Mouse (Mus musculus): ENCODE measurements around the gene Fgfr2.

Gene Fgfr2

DNA sequence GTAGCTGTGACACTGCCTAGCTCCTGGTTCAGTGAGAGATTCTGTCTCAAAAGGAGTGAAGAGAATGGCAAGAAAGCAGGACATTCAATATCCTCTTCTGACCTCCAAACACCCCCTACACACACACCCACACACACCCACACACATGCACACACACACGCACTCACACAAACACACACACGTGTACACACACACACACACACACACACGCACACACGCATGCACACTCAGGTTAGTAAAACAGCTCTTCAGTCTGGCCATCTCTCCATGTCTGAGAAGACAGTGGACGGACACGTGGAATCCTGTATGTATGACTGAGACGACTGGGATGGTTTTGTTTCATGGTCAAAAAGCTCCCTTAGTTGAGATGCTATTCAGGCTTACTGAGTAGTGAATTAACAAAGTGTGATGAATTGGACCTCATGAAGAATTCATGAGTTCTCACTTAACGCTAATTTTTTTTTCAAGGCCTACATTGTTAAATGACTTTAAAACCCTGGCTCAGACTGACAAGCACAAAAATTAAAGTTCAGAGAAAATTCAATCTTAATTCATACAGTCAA lies 2737.3 kb downstream of the Fgfr2 start:
- DNase-seq (ENCODE audit: low read depth) = no peak

- no peak for DNase-seq (ENCODE audit: low read depth)
Observed at GRCm38 (mm10) chr7:130382126-130382525, 2741.0 kb downstream of the Fgfr2 start.

GRCm38 (mm10) chr7:130381387-130381951 lies 2741.7 kb downstream of the Fgfr2 start:
- no peak for DNase-seq (ENCODE audit: low read depth)

- no peak for DNase-seq (ENCODE audit: low read depth)
Observed at GRCm38 (mm10) chr7:130380769-130381355, 2742.3 kb downstream of the Fgfr2 start.

- no peak for DNase-seq (ENCODE audit: low read depth)
Observed at GRCm38 (mm10) chr7:130380367-130380766, 2742.8 kb downstream of the Fgfr2 start.

GRCm38 (mm10) chr7:130379886-130380285 lies 2743.3 kb downstream of the Fgfr2 start:
- DNase-seq (ENCODE audit: low read depth) = no peak

- no peak for DNase-seq (ENCODE audit: low read depth)
Observed at GRCm38 (mm10) chr7:130378308-130378707, 2744.8 kb downstream of the Fgfr2 start.

DNA sequence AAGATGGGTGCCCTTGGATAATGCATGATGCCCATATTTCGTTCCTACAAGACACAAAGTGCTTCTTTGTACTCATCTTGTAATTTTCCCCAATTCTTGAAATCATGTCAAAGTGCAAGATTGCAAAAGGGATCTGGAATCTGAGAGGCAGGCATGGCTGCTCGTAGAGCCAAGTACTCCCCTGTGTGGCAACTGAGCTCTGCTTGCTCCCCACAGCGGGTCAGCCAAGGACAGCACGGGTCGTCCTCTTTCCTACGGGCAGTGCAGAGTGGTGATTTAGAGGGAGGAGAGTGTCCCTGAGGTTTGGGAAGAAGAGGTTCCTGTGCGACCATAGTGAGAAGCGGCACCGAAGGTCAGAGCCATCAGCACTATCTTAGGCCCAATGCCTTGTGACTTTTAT lies 2748.8 kb downstream of the Fgfr2 start:
- DNase-seq (ENCODE audit: low read depth) = no peak

- no peak for DNase-seq (ENCODE audit: low read depth)
Observed at GRCm38 (mm10) chr7:130368827-130369641, 2754.1 kb downstream of the Fgfr2 start.

DNA sequence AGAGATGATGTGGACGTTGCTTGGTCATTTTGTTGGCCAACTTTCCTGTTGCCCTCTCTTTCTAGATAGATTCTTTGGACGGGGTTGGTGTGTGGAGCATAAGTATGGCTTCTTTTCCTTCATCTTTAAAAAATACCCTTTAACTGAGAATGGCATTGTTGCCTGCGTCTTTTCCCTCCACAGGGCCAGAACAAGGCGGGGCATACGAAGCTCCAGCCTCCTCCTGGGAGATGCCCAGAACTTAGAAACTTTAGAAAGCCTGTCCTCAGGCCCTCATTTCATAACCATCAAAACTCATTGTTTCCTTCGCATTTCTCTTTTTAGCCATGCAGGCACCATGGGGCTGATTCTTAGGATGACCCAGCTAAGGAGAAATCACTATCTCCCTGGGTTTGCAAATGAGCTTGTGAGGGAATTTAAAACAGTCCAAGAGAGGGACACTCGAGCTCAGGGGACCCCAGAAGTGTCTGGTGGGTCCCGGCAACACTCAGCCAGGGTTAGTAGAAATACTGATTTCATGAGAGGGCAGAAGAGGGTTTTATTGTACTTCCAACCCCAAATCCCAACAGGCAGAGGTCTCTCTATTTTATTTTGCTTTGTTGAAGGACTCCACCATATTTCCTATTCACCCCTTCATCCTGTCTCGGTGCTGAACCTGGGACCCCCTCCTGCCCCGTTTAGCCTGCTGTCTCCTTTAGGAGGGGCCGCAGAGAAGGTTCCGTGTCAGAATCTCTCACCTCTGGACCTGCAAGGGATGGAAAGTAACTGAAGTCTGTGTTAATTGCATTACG lies 2754.9 kb downstream of the Fgfr2 start:
- no peak for DNase-seq (ENCODE audit: low read depth)

DNA sequence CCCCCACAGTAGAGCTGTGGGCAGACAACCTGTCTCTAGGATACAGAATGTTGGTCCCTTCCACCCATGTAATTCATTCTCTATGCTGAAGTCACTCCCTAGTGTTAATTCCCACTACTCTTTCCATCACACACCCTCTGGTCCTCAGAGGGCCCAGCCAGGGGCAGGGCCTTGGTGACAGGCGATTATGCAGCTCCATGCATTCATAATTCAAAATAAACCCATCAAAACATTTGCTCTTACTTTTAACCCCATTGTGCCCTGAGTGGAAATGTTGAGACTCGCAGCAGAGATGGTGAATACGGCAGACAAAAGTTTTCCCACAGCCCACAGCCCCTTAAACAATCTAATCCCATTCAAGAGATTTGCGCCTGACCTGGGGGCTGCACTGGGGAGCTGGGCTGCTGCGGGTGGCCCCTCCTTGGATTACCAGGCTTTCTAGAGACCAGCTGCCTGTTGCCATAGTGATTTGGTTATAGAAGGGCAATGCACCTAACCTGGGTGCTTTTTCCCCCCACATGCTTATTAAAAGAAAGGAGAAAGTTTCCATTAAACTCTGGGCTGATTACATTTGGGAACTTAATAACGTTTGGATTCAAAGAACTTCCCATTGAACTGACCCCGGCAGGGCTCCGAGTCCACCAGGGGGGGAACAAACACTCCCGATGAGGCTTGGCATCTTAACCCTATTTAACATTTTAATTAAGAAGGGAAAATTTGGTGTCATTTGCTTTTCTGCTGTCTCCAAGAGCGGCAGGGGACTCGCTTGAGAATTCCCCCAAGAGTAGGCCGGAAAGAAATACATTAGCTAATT lies 2755.7 kb downstream of the Fgfr2 start:
- DNase-seq (ENCODE audit: low read depth) = no peak

- DNase-seq (ENCODE audit: low read depth) = no peak
Observed at GRCm38 (mm10) chr7:130365711-130366110, 2757.4 kb downstream of the Fgfr2 start.

GRCm38 (mm10) chr7:130340412-130341152 lies 2782.6 kb downstream of the Fgfr2 start:
- no peak for DNase-seq (ENCODE audit: low read depth)

- DNase-seq (ENCODE audit: low read depth) = no peak
Observed at GRCm38 (mm10) chr7:130337601-130338000, 2785.5 kb downstream of the Fgfr2 start.

- no peak for DNase-seq (ENCODE audit: low read depth)
Observed at GRCm38 (mm10) chr7:130335440-130336051, 2787.6 kb downstream of the Fgfr2 start.

- peak; percentile 37 for DNase-seq (ENCODE audit: low read depth)
Observed at GRCm38 (mm10) chr7:130332515-130333220, 2790.5 kb downstream of the Fgfr2 start.

DNA sequence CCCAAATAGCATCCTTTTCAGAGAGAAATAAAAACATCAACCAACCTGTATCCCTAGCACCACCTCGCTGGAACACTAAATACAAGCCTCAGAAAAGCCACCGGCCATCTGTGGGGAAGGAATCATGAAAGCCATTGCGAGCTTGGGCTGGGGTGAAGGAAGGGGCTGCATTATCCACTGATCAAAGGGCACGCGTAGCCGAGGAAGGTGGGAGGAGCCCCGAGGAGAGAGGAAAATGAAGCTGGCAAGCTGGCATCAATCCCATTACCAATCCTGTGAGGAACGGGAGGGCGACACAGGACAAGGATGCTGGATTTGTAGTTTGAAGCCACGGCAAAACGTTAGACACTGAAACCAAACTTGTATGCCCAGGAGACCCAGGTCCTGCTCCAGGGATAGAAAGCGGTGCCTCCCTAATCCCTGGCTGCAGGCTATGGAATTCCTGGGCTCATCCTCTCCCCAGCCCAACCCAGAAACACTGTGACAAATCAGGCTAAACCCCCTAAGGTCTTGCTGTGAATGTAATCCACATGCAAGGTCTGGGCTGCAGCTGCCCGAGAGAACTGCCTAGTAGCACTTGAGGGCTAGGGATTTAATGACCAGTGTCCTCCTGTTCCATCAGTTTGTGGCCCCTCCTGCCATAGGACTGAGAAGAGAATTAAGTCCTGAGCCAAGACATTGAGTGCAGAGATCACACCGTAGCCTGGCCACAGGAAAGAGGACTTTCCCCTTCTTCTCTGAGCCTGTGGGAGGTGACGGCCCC lies 2795.4 kb downstream of the Fgfr2 start:
- no peak for DNase-seq (ENCODE audit: low read depth)

DNA sequence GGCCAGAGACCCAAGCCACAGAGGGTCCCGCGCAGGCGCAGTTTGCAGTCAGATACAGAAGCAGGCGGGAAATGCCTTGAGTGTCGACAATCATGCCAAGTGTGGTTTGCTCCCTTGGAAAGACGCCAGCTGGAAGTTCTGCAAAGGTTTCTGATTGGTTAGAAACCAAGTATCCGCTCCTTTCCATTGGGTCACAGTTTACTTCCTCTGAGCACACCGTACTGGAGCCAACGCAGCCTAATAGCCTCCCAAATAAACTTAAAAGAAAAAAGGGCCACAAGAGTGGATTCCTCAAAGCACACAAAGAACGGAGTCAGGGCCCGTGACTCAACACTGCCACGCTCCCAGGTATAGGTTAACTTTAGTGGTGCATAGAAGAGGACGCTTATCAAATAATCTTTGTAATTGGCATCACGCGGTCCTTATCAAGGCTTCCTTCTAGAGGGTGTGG lies 2797.1 kb downstream of the Fgfr2 start:
- peak; percentile 44 for DNase-seq (ENCODE audit: low read depth)

Measured in fibroblast of lung, adult 2 months (primary cell).